Mouse (Mus musculus): ENCODE measurements at regions not wholly inside any gene's neighbourhood (a gene's known extent, or its start where the extent isn't known, plus 50 kb on each side); places are given as distances from the start of the nearest gene placed in this dataset.

- TF ChIP-seq POLR2A (IDR thresholded peaks at IDR 0.05; ENCODE audit: borderline replicate concordance, extremely low read depth, low read depth, low read length) (no peak), CTCF (IDR thresholded peaks at IDR 0.05; ENCODE audit: insufficient read depth, low read length) (no peak)
These were observed 377.3 kb upstream of the Prickle1 start for GRCm38 (mm10) chr15:93972979-93973378.

Measured in lung, adult 2 months (tissue).